Mouse (Mus musculus): Measurements from ENCODE around the gene Cldn22. TPM values are rescaled to one million over a fixed set of nuclear protein-coding genes. Genes with fewer than 3 reads are reported as not detected.
"Not testable (repeated sequence)": the region's sequence is repeated elsewhere in the genome, so short reads cannot be mapped to it uniquely, and the experiment has no call there.

Gene Cldn22
- polyA plus RNA-seq, 1 experiment from 2014 or later, result not detected

DNA sequence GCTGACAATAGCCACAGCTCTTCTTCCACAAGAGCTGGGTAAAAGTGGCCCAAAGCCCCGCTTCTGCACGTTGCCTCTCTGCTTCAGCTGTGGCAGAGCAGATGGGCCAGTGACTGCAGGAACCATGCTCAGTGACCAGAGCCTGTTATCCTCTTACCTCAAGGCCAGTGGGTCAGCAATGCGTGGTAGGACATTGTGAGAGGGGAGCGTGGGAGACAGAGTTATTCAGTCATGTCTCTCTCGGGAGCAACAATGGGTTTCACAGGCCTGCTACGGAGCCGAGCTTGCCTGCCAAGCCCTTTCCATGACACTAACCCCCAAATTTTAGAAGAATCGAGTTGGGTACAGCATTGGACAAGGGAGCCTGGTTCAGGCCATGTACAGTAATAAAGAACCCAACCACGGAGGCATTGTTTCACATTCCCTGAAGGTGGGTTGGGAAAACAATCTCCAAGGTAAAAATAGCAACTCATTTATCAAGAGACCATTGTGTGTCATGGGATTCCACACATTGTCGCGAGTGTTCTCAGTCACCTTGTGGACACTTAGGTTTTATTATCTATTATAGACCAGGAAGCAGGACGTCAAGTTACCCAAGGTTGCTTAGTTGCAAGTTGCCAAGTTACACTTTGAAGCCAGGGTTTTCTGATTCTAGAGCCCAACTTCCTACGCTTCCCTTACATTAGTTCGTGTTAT is 14.2 kb upstream of the Cldn22 start:
- H3K36me3 ChIP-seq, result no peaks in the 10 kb centered on the region
- no peak overlapping the region for H3K9ac ChIP-seq
- H3K4me3 ChIP-seq (replicated peaks), result no peak overlapping the region
- no peak for ATAC-seq (ENCODE audit: insufficient read depth, low FRiP score, low read depth)
- H3K4me1 ChIP-seq, result 0 out of 2 replicates have a peak, but pooled peaks cover 2% of the 10 kb centered on the region
- H3K27ac ChIP-seq, result no peak overlapping the region
- no peaks in the 10 kb centered on the region for H3K27me3 ChIP-seq (replicated peaks)
- no peak overlapping the region for H3K4me2 ChIP-seq
- H3K9me3 ChIP-seq, result no peaks in the 10 kb centered on the region
- 81% methylated on average over 14 of the region's 14 CpGs for WGBS

GRCm38 (mm10) chr8:47810666-47811015 is 13.6 kb upstream of the Cldn22 start:
- Histone ChIP-seq H3K27ac (no peak overlapping the region), H3K4me1 (0 out of 2 replicates have a peak, but pooled peaks cover 2% of the 10 kb centered on the region), H3K9me3 (no peaks in the 10 kb centered on the region), H3K27me3 (replicated peaks) (no peaks in the 10 kb centered on the region), H3K9ac (no peak overlapping the region), H3K4me3 (replicated peaks) (no peak overlapping the region), H3K36me3 (no peaks in the 10 kb centered on the region), H3K4me2 (no peak overlapping the region)
- WGBS, result 74% methylated on average over 7 of the region's 7 CpGs
- ATAC-seq (ENCODE audit: insufficient read depth, low FRiP score, low read depth), result no peak

DNA sequence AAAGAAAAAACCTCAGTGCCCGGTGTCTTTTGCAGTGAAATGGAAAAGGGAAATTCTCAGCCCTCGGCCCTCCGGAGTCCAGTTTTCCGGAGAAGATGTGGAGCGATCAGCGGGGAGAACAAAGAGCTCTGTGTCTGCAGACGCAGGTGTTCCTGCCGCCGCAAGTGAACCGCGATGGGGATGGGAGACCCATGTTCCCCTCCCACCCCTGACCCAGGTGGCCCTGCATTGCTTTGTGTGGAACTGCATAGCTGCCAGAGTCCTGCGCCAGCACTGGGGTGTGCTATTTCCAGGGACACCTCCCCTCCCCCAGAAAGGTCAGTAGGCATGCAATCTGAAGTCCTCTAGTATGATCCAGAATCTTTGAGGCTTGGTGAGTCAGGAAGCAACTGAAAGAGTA is 13.1 kb upstream of the Cldn22 start:
- Histone ChIP-seq H3K27me3 (replicated peaks) (no peaks in the 10 kb centered on the region), H3K27ac (no peak overlapping the region), H3K4me1 (0 out of 2 replicates have a peak, but pooled peaks cover 2% of the 10 kb centered on the region), H3K36me3 (no peaks in the 10 kb centered on the region), H3K4me3 (replicated peaks) (no peak overlapping the region), H3K4me2 (no peak overlapping the region), H3K9ac (no peak overlapping the region), H3K9me3 (no peaks in the 10 kb centered on the region)
- 84% methylated on average over 12 of the region's 12 CpGs for WGBS
- no peak for ATAC-seq (ENCODE audit: insufficient read depth, low FRiP score, low read depth)

GRCm38 (mm10) chr8:47819034-47819433 is 5.2 kb upstream of the Cldn22 start:
- no peak overlapping the region for H3K27ac ChIP-seq
- 0 out of 2 replicates have a peak, but pooled peaks cover 3% of the 10 kb centered on the region for H3K4me1 ChIP-seq
- H3K27me3 ChIP-seq (replicated peaks), result no peaks in the 10 kb centered on the region
- ATAC-seq (ENCODE audit: insufficient read depth, low FRiP score, low read depth), result no peak
- no peaks in the 10 kb centered on the region for H3K36me3 ChIP-seq
- H3K4me2 ChIP-seq, result no peak overlapping the region
- H3K9me3 ChIP-seq, result no peaks in the 10 kb centered on the region
- WGBS, result 81% methylated on average over 8 of the region's 8 CpGs
- H3K4me3 ChIP-seq (replicated peaks), result no peak overlapping the region
- H3K9ac ChIP-seq, result no peak overlapping the region

- H3K9me3 ChIP-seq, result no peaks in the 10 kb centered on the region
- 84% methylated on average over 20 of the region's 20 CpGs for WGBS
- no peaks in the 10 kb centered on the region for H3K36me3 ChIP-seq
- H3K4me2 ChIP-seq, result no peak overlapping the region
- ATAC-seq (ENCODE audit: insufficient read depth, low FRiP score, low read depth), result no peak
- no peak overlapping the region for H3K9ac ChIP-seq
- H3K4me3 ChIP-seq (replicated peaks), result no peak overlapping the region
- H3K4me1 ChIP-seq, result 0 out of 2 replicates have a peak, but pooled peaks cover 7% of the 10 kb centered on the region
- H3K27me3 ChIP-seq (replicated peaks), result no peaks in the 10 kb centered on the region
- H3K27ac ChIP-seq, result no peak overlapping the region
These were observed 3.1 kb upstream of the Cldn22 start for GRCm38 (mm10) chr8:47820914-47821772.

DNA sequence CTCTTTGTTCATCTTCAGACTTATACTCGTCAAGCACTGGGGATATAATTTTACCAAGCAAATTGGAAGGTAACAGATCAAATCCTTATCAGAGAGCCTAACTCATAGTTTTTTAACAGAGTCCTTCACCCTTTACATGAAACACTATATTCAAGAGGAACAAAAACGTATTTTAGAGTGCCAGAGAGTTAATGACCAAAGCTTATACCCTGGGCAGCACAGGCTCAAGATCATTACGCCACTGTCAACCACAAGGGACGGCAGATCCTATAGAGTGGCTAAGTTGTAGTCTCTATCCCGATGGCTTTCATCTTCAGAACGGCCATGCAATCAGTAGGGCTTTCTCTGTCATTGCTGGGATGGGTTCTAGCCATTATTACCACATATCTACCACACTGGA is 2.4 kb upstream of the Cldn22 start, which contains the start of gene Cldn24:
Cldn24 (plus strand) TSS at position 301 of the 400 bp plus-strand sequence.
- ATAC-seq (ENCODE audit: insufficient read depth, low FRiP score, low read depth), result no peak
- Histone ChIP-seq H3K4me3 (replicated peaks) (no peak within 1 kb of the TSS), H3K9ac (no peak within 1 kb of the TSS), H3K27me3 (replicated peaks) (no peaks in the 10 kb centered on the region), H3K27ac (no peak within 1 kb of the TSS), H3K4me2 (no peak within 1 kb of the TSS), H3K9me3 (no peaks in the 10 kb centered on the region), H3K4me1 (0 out of 2 replicates have a peak, but pooled peaks cover 7% of the 10 kb centered on the region), H3K36me3 (no peaks in the 10 kb centered on the region)
- WGBS, result 88% methylated on average over 6 of the region's 6 CpGs

- H3K27me3 ChIP-seq (replicated peaks); H3K9me3 ChIP-seq; H3K4me2 ChIP-seq; H3K4me1 ChIP-seq; H3K36me3 ChIP-seq; H3K27ac ChIP-seq; ATAC-seq (ENCODE audit: insufficient read depth, low FRiP score, low read depth); H3K9ac ChIP-seq; H3K4me3 ChIP-seq (replicated peaks): not testable (repeated sequence)
- 70% methylated on average over 7 of the region's 9 CpGs for WGBS
These were observed 1.7 kb upstream of the Cldn22 start for GRCm38 (mm10) chr8:47822541-47822940.

GRCm38 (mm10) chr8:47823777-47824176 is 505 bp upstream of the Cldn22 start:
- Histone ChIP-seq H3K4me3 (replicated peaks) (no peak overlapping the region), H3K4me1 (0 out of 2 replicates have a peak, but pooled peaks cover 7% of the 10 kb centered on the region), H3K9me3 (no peaks in the 10 kb centered on the region), H3K27ac (peak overlapping the region; percentile 38; the same call in 1 of the 2 replicates), H3K9ac (no peak overlapping the region), H3K4me2 (0 out of 2 replicates have a peak overlapping the region, but pooled peaks have one; percentile 19), H3K27me3 (replicated peaks) (no peaks in the 10 kb centered on the region), H3K36me3 (no peaks in the 10 kb centered on the region)
- ATAC-seq (ENCODE audit: insufficient read depth, low FRiP score, low read depth), result peak; percentile 56
- 23% methylated on average over 10 of the region's 10 CpGs for WGBS

DNA sequence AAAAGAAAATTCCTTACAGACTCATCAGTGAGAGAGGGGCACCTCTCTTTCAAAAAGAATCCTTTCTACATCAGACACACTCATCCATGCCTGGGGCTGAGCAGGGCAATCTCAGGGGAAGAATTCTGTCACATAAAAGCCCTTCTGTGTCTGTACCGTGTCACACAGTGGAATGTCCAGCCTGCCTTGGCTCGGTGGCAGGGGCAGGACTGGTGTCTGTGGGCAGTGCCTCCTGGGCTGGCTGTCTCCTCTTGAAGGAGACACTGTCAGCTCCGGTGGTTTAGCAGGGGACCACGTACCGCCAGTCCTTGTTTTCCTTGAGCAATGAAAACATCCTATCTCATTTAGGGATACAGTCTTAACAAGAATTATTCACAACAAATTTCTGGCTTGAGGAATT is 1.3 kb downstream of the Cldn22 start:
- Histone ChIP-seq H3K27ac (no peak overlapping the region), H3K27me3 (replicated peaks) (no peaks in the 10 kb centered on the region), H3K9ac (no peak overlapping the region), H3K4me3 (replicated peaks) (no peak overlapping the region), H3K4me2 (no peak overlapping the region), H3K36me3 (0 out of 2 replicates have a peak, but pooled peaks cover 7% of the 10 kb centered on the region), H3K4me1 (0 out of 2 replicates have a peak, but pooled peaks cover 7% of the 10 kb centered on the region), H3K9me3 (no peaks in the 10 kb centered on the region)
- WGBS, result 77% methylated on average over 5 of the region's 5 CpGs
- ATAC-seq (ENCODE audit: insufficient read depth, low FRiP score, low read depth), result no peak

- 0 out of 2 replicates have a peak, but pooled peaks cover 4% of the 10 kb centered on the region for H3K4me1 ChIP-seq
These were observed 2.6 kb downstream of the Cldn22 start for GRCm38 (mm10) chr8:47826911-47827310.

GRCm38 (mm10) chr8:47832616-47833015 is 8.3 kb downstream of the Cldn22 start:
- no peak for ATAC-seq (ENCODE audit: insufficient read depth, low FRiP score, low read depth)
- Histone ChIP-seq H3K27ac (no peak overlapping the region), H3K4me1 (no peaks in the 10 kb centered on the region), H3K36me3 (0 out of 2 replicates have a peak, but pooled peaks cover 10% of the 10 kb centered on the region), H3K27me3 (replicated peaks) (no peaks in the 10 kb centered on the region), H3K4me2 (no peak overlapping the region), H3K4me3 (replicated peaks) (no peak overlapping the region), H3K9me3 (no peaks in the 10 kb centered on the region), H3K9ac (no peak overlapping the region)
- WGBS, result 55% methylated on average over 6 of the region's 6 CpGs

More at GRCm38 (mm10) chr8:47826911-47827310, 2.6 kb downstream of the Cldn22 start:
- 81% methylated on average over 9 of the region's 9 CpGs for WGBS
- no peaks in the 10 kb centered on the region for H3K9me3 ChIP-seq
- no peak overlapping the region for H3K9ac ChIP-seq
- H3K36me3 ChIP-seq, result 0 out of 2 replicates have a peak, but pooled peaks cover 7% of the 10 kb centered on the region
- no peak overlapping the region for H3K27ac ChIP-seq
- no peaks in the 10 kb centered on the region for H3K27me3 ChIP-seq (replicated peaks)
- H3K4me2 ChIP-seq, result no peak overlapping the region
- ATAC-seq (ENCODE audit: insufficient read depth, low FRiP score, low read depth), result no peak
- H3K4me3 ChIP-seq (replicated peaks), result no peak overlapping the region

- H3K36me3 ChIP-seq, result 0 out of 2 replicates have a peak, but pooled peaks cover 10% of the 10 kb centered on the region
- no peaks in the 10 kb centered on the region for H3K4me1 ChIP-seq
- H3K27ac ChIP-seq, result no peak overlapping the region
- H3K4me3 ChIP-seq (replicated peaks), result no peak overlapping the region
- no peaks in the 10 kb centered on the region for H3K9me3 ChIP-seq
- no peaks in the 10 kb centered on the region for H3K27me3 ChIP-seq (replicated peaks)
- H3K4me2 ChIP-seq, result no peak overlapping the region
- no peak overlapping the region for H3K9ac ChIP-seq
- 72% methylated on average over 1 of the region's 1 CpGs for WGBS
- no peak for ATAC-seq (ENCODE audit: insufficient read depth, low FRiP score, low read depth)
These were observed 9.7 kb downstream of the Cldn22 start for GRCm38 (mm10) chr8:47833944-47834343.
